ENCODE assay signal across 8 mouse cellular contexts in the genomic region with DNA sequence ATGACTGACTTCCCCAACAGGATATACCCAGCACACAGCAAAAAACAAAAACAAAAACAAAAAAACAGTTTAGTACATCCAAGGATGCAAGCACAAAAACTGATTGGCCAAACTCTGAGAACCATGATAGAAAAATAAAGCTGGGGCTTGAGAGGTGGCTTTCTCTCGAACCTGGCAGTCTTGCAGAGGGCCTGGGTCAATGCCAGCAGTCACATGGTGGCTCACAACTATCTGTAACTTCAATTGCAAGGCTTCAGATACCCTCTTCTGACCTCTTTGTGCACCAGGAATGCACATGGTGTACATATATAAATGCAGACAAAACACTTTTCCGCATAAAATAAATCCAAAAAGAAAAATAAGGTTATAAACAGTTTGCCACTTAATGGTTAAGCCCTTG. TPM values are rescaled to one million over a fixed set of nuclear protein-coding genes. Genes with fewer than 3 reads are reported as not detected.
A peak's percentile ranks its signal among the peaks of the same experiment; 100 is the strongest.
DNase-seq lines count a peak whose midpoint lies in the region; ATAC-seq and TF ChIP-seq lines count a peak whose summit lies in the region.

No protein-coding gene starts in this region.

- no peak for ATAC-seq in cerebellum, adult (ENCODE audit: insufficient number of reproducible peaks, low FRiP score, low TSS enrichment)
- ATAC-seq in hindbrain, postnatal 0 days = no peak
- ATAC-seq in midbrain, postnatal 0 days (ENCODE audit: low FRiP score) = no peak

- WGBS in hindbrain, postnatal 0 days = 58% methylated on average over 2 of the region's 2 CpGs
- WGBS in midbrain, postnatal 0 days = 58% methylated on average over 2 of the region's 2 CpGs

- peak overlapping the region; percentile 91; the same call in 1 of the 2 replicates for H3K9ac ChIP-seq in hindbrain, postnatal 0 days (replicated peaks; ENCODE audit: low read length)
- peak overlapping the region; percentile 80; the same call in 1 of the 2 replicates for H3K9ac ChIP-seq in midbrain, postnatal 0 days (replicated peaks; ENCODE audit: low read length, poor library complexity, severe bottlenecking)

- no peaks in the 10 kb centered on the region for H3K27me3 ChIP-seq in hindbrain, postnatal 0 days (ENCODE audit: insufficient read depth, low read length)
- H3K27me3 ChIP-seq in midbrain, postnatal 0 days (ENCODE audit: insufficient read depth, low read length) = no peaks in the 10 kb centered on the region

- H3K9me3 ChIP-seq in hindbrain, postnatal 0 days (ENCODE audit: low read length) = no peaks in the 10 kb centered on the region
- no peaks in the 10 kb centered on the region for H3K9me3 ChIP-seq in midbrain, postnatal 0 days (ENCODE audit: low read length)

- no peak for TF ChIP-seq CTCF in hindbrain, postnatal 0 days (IDR thresholded peaks at IDR 0.05; ENCODE audit: low read depth)
- TF ChIP-seq CTCF in midbrain, postnatal 0 days (IDR thresholded peaks at IDR 0.05) = no peak

- peak overlapping the region; percentile 80; the same call in 1 of the 2 replicates for H3K4me3 ChIP-seq in hindbrain, postnatal 0 days (ENCODE audit: low read length)
- peak overlapping the region; percentile 81; the same call in 1 of the 2 replicates for H3K4me3 ChIP-seq in midbrain, postnatal 0 days (ENCODE audit: low read depth, low read length)

- DNase-seq in cerebellum, adult 9-11 months = peak; percentile 36
- DNase-seq in lung, postnatal 10 days = peak; percentile 25
- DNase-seq in lung, adult 18-20 months = no peak
- no peak for DNase-seq in hindbrain, postnatal 0 days (ENCODE audit: low spot score)
- no peak for DNase-seq in midbrain, postnatal 0 days (ENCODE audit: low spot score)
- DNase-seq in right cerebral cortex, postnatal 25 days = no peak
- DNase-seq in embryo, embryonic 11 days = no peak

- peaks cover 11% of the 10 kb centered on the region; the same call in 1 of the 2 replicates for H3K4me1 ChIP-seq in hindbrain, postnatal 0 days (ENCODE audit: insufficient read depth, low read length)
- H3K4me1 ChIP-seq in midbrain, postnatal 0 days (ENCODE audit: insufficient read depth, low read length) = no peaks in the 10 kb centered on the region; the same call in 1 of the 2 replicates

- no peaks in the 10 kb centered on the region for H3K36me3 ChIP-seq in hindbrain, postnatal 0 days (ENCODE audit: insufficient read depth, low read length)
- no peaks in the 10 kb centered on the region for H3K36me3 ChIP-seq in midbrain, postnatal 0 days (ENCODE audit: insufficient read depth, low read length)

- no peak overlapping the region for H3K27ac ChIP-seq in hindbrain, postnatal 0 days
- no peak overlapping the region for H3K27ac ChIP-seq in midbrain, postnatal 0 days (ENCODE audit: low read depth, low read length)

- H3K4me2 ChIP-seq in hindbrain, postnatal 0 days (ENCODE audit: low read depth, low read length) = peak overlapping the region; percentile 96
- H3K4me2 ChIP-seq in midbrain, postnatal 0 days (ENCODE audit: low read depth, low read length, poor library complexity, severe bottlenecking) = peak overlapping the region; percentile 90

RNA-seq across cellular contexts. Expression of a gene that starts 1.0 kb away (rescaled TPM):
- 7.3 and 7.6 TPM in 2 replicates for total RNA-seq in hindbrain, postnatal 0 days (2014; rRNA removed)
- 30.0 and 30.5 TPM in 2 replicates for polyA plus RNA-seq in hindbrain, postnatal 0 days (2015; fragmentation: Nextera tagmentation; extraction: Ambion mirVana)
- 9.0 and 19.8 TPM in 2 replicates for total RNA-seq in midbrain, postnatal 0 days (2014; rRNA removed)
- polyA plus RNA-seq in midbrain, postnatal 0 days (2015; fragmentation: Nextera tagmentation; extraction: Ambion mirVana) = 30.3 and 33.1 TPM in 2 replicates

RNA-seq across cellular contexts. Expression of a gene that starts 11.8 kb away (rescaled TPM):
- total RNA-seq in hindbrain, postnatal 0 days (2014; rRNA removed) = 19.1 and 20.1 TPM in 2 replicates
- 29.9 and 30.2 TPM in 2 replicates for polyA plus RNA-seq in hindbrain, postnatal 0 days (2015; fragmentation: Nextera tagmentation; extraction: Ambion mirVana)
- 10.6 and 21.0 TPM in 2 replicates for total RNA-seq in midbrain, postnatal 0 days (2014; rRNA removed)
- polyA plus RNA-seq in midbrain, postnatal 0 days (2015; fragmentation: Nextera tagmentation; extraction: Ambion mirVana) = 28.8 and 30.5 TPM in 2 replicates

RNA-seq across cellular contexts. Expression of a gene that starts 30.0 kb away (rescaled TPM):
- total RNA-seq in hindbrain, postnatal 0 days (2014; rRNA removed) = 4.9 and 5.4 TPM in 2 replicates
- polyA plus RNA-seq in hindbrain, postnatal 0 days (2015; fragmentation: Nextera tagmentation; extraction: Ambion mirVana) = 5.1 and 5.9 TPM in 2 replicates
- total RNA-seq in midbrain, postnatal 0 days (2014; rRNA removed) = 0.38 and 3.3 TPM in 2 replicates
- 4.2 and 4.3 TPM in 2 replicates for polyA plus RNA-seq in midbrain, postnatal 0 days (2015; fragmentation: Nextera tagmentation; extraction: Ambion mirVana)

RNA-seq across cellular contexts. Expression of a gene that starts 56.2 kb away (rescaled TPM):
- 53.2 and 79.3 TPM in 2 replicates for total RNA-seq in hindbrain, postnatal 0 days (2014; rRNA removed)
- polyA plus RNA-seq in hindbrain, postnatal 0 days (2015; fragmentation: Nextera tagmentation; extraction: Ambion mirVana) = 56.6 and 62.6 TPM in 2 replicates
- total RNA-seq in midbrain, postnatal 0 days (2014; rRNA removed) = 47.7 and 55.2 TPM in 2 replicates
- polyA plus RNA-seq in midbrain, postnatal 0 days (2015; fragmentation: Nextera tagmentation; extraction: Ambion mirVana) = 56.9 and 63.0 TPM in 2 replicates

Comparison
In these comparisons a context has a peak if more than half of its experiments do, and no peak if none do; other contexts are left out.
1. DNase-seq: peak in cerebellum, adult 9-11 months (single experiment) and lung, postnatal 10 days (single experiment); none in lung, adult 18-20 months (0 of 2), hindbrain, postnatal 0 days (single experiment), midbrain, postnatal 0 days (single experiment), right cerebral cortex, postnatal 25 days (single experiment) and embryo, embryonic 11 days (single experiment).